1 mouse cellular context compared by ENCODE assay signal in genomic region chr5:33628820-33629300, GRCm38 (mm10).
TF ChIP-seq lines count a peak whose summit lies in the region.

No protein-coding gene starts in this region.

TF ChIP-seq in CH12.LX, 34 proteins besides CTCF, POLR2A, EP300 and RAD21:
- no peak for TF ChIP-seq MEF2A (IDR thresholded peaks at IDR 0.05; ENCODE audit: borderline replicate concordance, low read depth, low read length)
- TF ChIP-seq ETS1 (conservative IDR thresholded peaks at IDR 0.05; ENCODE audit: low read depth, low read length), result no peak
- no peak for TF ChIP-seq ZC3H11A (IDR thresholded peaks at IDR 0.05; ENCODE audit: low read depth, low read length)
- TF ChIP-seq MXI1 (IDR thresholded peaks at IDR 0.05; ENCODE audit: low read depth, low read length), result peak; percentile 33; the same call in 1 of the 2 replicates
- no peak for TF ChIP-seq PAX5 (IDR thresholded peaks at IDR 0.05; ENCODE audit: low read length)
- no peak for TF ChIP-seq JUN (IDR thresholded peaks at IDR 0.05; ENCODE audit: insufficient read depth, low read depth, low read length)
- TF ChIP-seq ZNF384 (IDR thresholded peaks at IDR 0.05; ENCODE audit: low read depth, low read length), result no peak
- 0 out of 2 replicates have a peak, but pooled peaks have one; percentile 4 for TF ChIP-seq POLR2AphosphoS2 (IDR thresholded peaks at IDR 0.05; ENCODE audit: low read depth, low read length)
- no peak for TF ChIP-seq MAZ (IDR thresholded peaks at IDR 0.05; ENCODE audit: low read depth, low read length)
- TF ChIP-seq MYC (IDR thresholded peaks at IDR 0.05; ENCODE audit: low read depth, low read length), result 0 out of 2 replicates have a peak, but pooled peaks have one; percentile 44
- TF ChIP-seq RCOR1 (conservative IDR thresholded peaks at IDR 0.05; ENCODE audit: low read depth, low read length), result no peak
- no peak; the same call in 1 of the 2 replicates for TF ChIP-seq CHD2 (IDR thresholded peaks at IDR 0.05; ENCODE audit: low read length)
- TF ChIP-seq TBP (conservative IDR thresholded peaks at IDR 0.05; ENCODE audit: low read depth, low read length), result 0 out of 2 replicates have a peak, but pooled peaks have one; percentile 38
- no peak for TF ChIP-seq MAFK (IDR thresholded peaks at IDR 0.05; ENCODE audit: insufficient replicate concordance, low read length)
- no peak for TF ChIP-seq TCF12 (IDR thresholded peaks at IDR 0.05; ENCODE audit: low read depth, low read length)
